Mouse (Mus musculus) hindbrain, embryonic 12.5 days (tissue): ENCODE results near the gene Stra8. TPM values are rescaled to one million over a fixed set of nuclear protein-coding genes. Genes with fewer than 3 reads are reported as not detected.

Source experiments
- ATAC-seq: fragments of 200-750 bp; cut with Nextera tagmentation; 2 replicates; pipeline ENCODE4 v1.8.0; 2017; ENCODE audit warnings: moderate TSS enrichment; ENCODE audit not compliant: low FRiP score
- H3K27ac ChIP-seq: fragments of 300-500 bp; sonication (generic); 2 replicates; pipeline ENCODE4 v1.5.1; 2016; ENCODE audit warnings: mild to moderate bottlenecking
- H3K27me3 ChIP-seq: fragments of 300-500 bp; sonication (generic); 2 replicates; pipeline ENCODE4 v1.6.1; 2016; ENCODE audit warnings: mild to moderate bottlenecking
- H3K36me3 ChIP-seq: fragments of 300-500 bp; sonication (generic); 2 replicates; pipeline ENCODE4 v1.6.1; 2016; ENCODE audit warnings: mild to moderate bottlenecking
- H3K4me1 ChIP-seq: fragments of 300-500 bp; sonication (generic); 2 replicates; pipeline ENCODE4 v1.6.1; 2016
- H3K4me2 ChIP-seq: fragments of 300-500 bp; sonication (generic); replicated peaks from 2 replicates; pipeline ENCODE4 v1.6.1; 2016; ENCODE audit warnings: mild to moderate bottlenecking
- H3K4me3 ChIP-seq: fragments of 300-500 bp; sonication (generic); 2 replicates; pipeline ENCODE4 v1.5.1; 2016; ENCODE audit warnings: mild to moderate bottlenecking
- H3K9ac ChIP-seq: fragments of 300-500 bp; sonication (generic); 2 replicates; pipeline ENCODE4 v1.6.1; 2016; ENCODE audit warnings: mild to moderate bottlenecking, moderate library complexity
- H3K9me3 ChIP-seq: fragments of 300-500 bp; sonication (generic); replicated peaks from 2 replicates; pipeline ENCODE4 v1.6.1; 2016; ENCODE audit warnings: mild to moderate bottlenecking
- WGBS: fragments of 180-500 bp; shearing (Covaris S2); methylation state at CpG from one replicate; pipeline ENCODE4 v1.1.7; 2016; 5-methylcytosine and 5-hydroxymethylcytosine counted together
- polyA plus RNA-seq: library from polyadenylated mRNA; unstranded; fragments of >200 nt; fragmentation: Nextera tagmentation; extraction: Ambion mirVana; gene quantifications from 2 replicates; pipeline ENCODE4 v1.2.1, GENCODE M21; 2016

Gene Stra8
- polyA plus RNA-seq, 1 experiment from 2014 or later = not detected

GRCm38 (mm10) chr6:34906125-34906524, 13.8 kb upstream of the Stra8 start:
- ATAC-seq = no peak
- H3K27me3 ChIP-seq = no peaks in the 10 kb centered on the region
- H3K4me1 ChIP-seq = peaks cover 14% of the 10 kb centered on the region
- H3K9me3 ChIP-seq = no peaks in the 10 kb centered on the region
- H3K4me3 ChIP-seq = no peak overlapping the region
- H3K9ac ChIP-seq = no peak overlapping the region
- WGBS = 80% methylated on average over 2 of the region's 2 CpGs
- H3K36me3 ChIP-seq = peaks cover 50% of the 10 kb centered on the region
- no peak overlapping the region for H3K27ac ChIP-seq
- no peak overlapping the region for H3K4me2 ChIP-seq

- ATAC-seq = no peak
- WGBS = 93% methylated on average over 4 of the region's 4 CpGs
- Histone ChIP-seq H3K4me1 (peaks cover 14% of the 10 kb centered on the region), H3K4me2 (no peak overlapping the region), H3K4me3 (no peak overlapping the region), H3K27ac (no peak overlapping the region), H3K36me3 (peaks cover 47% of the 10 kb centered on the region), H3K9me3 (no peaks in the 10 kb centered on the region), H3K27me3 (no peaks in the 10 kb centered on the region), H3K9ac (no peak overlapping the region)
Observed at GRCm38 (mm10) chr6:34906661-34907060, 13.3 kb upstream of the Stra8 start.

GRCm38 (mm10) chr6:34907121-34907614, 12.8 kb upstream of the Stra8 start:
- peaks cover 46% of the 10 kb centered on the region for H3K36me3 ChIP-seq
- no peak overlapping the region for H3K9ac ChIP-seq
- ATAC-seq = no peak
- no peak overlapping the region for H3K4me3 ChIP-seq
- WGBS = 44% methylated on average over 2 of the region's 2 CpGs
- H3K4me1 ChIP-seq = peaks cover 10% of the 10 kb centered on the region
- no peak overlapping the region for H3K4me2 ChIP-seq
- H3K27me3 ChIP-seq = no peaks in the 10 kb centered on the region
- H3K27ac ChIP-seq = no peak overlapping the region
- no peaks in the 10 kb centered on the region for H3K9me3 ChIP-seq

GRCm38 (mm10) chr6:34907696-34908260, 12.2 kb upstream of the Stra8 start:
- Histone ChIP-seq H3K9me3 (no peaks in the 10 kb centered on the region), H3K4me1 (peaks cover 9% of the 10 kb centered on the region), H3K4me3 (no peak overlapping the region), H3K27me3 (no peaks in the 10 kb centered on the region), H3K9ac (no peak overlapping the region), H3K4me2 (no peak overlapping the region), H3K27ac (no peak overlapping the region), H3K36me3 (peaks cover 40% of the 10 kb centered on the region)
- 89% methylated on average over 18 of the region's 18 CpGs for WGBS
- no peak for ATAC-seq

- peak overlapping the region; percentile 73 for H3K9ac ChIP-seq
- H3K36me3 ChIP-seq = peaks cover 22% of the 10 kb centered on the region
- H3K4me2 ChIP-seq = peak overlapping the region; percentile 72
- H3K27ac ChIP-seq = peak overlapping the region; percentile 80; the same call in 1 of the 2 replicates
- peaks cover 9% of the 10 kb centered on the region for H3K4me1 ChIP-seq
- peak overlapping the region; percentile 68 for H3K4me3 ChIP-seq
- H3K27me3 ChIP-seq = no peaks in the 10 kb centered on the region
- WGBS = 50% methylated on average over 8 of the region's 8 CpGs
- H3K9me3 ChIP-seq = no peaks in the 10 kb centered on the region
- ATAC-seq = no peak
Observed at GRCm38 (mm10) chr6:34909631-34910345, 10.2 kb upstream of the Stra8 start.

GRCm38 (mm10) chr6:34910371-34911219, 9.4 kb upstream of the Stra8 start, which contains the start of gene Wdr91:
TSS of gene Wdr91 (minus strand) at chr6:34910876.
- Histone ChIP-seq H3K27ac (peak within 1 kb of the TSS; percentile 80), H3K27me3 (no peaks in the 10 kb centered on the region), H3K4me3 (peak within 1 kb of the TSS; percentile 68), H3K4me2 (peak within 1 kb of the TSS; percentile 72), H3K4me1 (peaks cover 9% of the 10 kb centered on the region), H3K9ac (peak within 1 kb of the TSS; percentile 73), H3K9me3 (no peaks in the 10 kb centered on the region), H3K36me3 (peaks cover 17% of the 10 kb centered on the region)
- peak; percentile 94 for ATAC-seq
- under 1% methylated on average over 63 of the region's 64 CpGs for WGBS

GRCm38 (mm10) chr6:34913341-34914040, 6.5 kb upstream of the Stra8 start:
- ATAC-seq = no peak
- Histone ChIP-seq H3K27ac (no peak overlapping the region), H3K4me1 (peaks cover 9% of the 10 kb centered on the region), H3K9ac (no peak overlapping the region), H3K27me3 (no peaks in the 10 kb centered on the region), H3K4me3 (no peak overlapping the region), H3K4me2 (no peak overlapping the region), H3K9me3 (no peaks in the 10 kb centered on the region), H3K36me3 (no peaks in the 10 kb centered on the region)
- 85% methylated on average over 13 of the region's 13 CpGs for WGBS

- Histone ChIP-seq H3K9me3 (no peaks in the 10 kb centered on the region), H3K27ac (no peak overlapping the region), H3K4me3 (no peak overlapping the region), H3K27me3 (no peaks in the 10 kb centered on the region), H3K9ac (no peak overlapping the region), H3K4me1 (peaks cover 7% of the 10 kb centered on the region), H3K36me3 (no peaks in the 10 kb centered on the region), H3K4me2 (no peak overlapping the region)
- ATAC-seq = no peak
- 88% methylated on average over 3 of the region's 3 CpGs for WGBS
Observed at GRCm38 (mm10) chr6:34914462-34914861, 5.5 kb upstream of the Stra8 start.

GRCm38 (mm10) chr6:34919146-34919545, 817 bp upstream of the Stra8 start:
- WGBS = 79% methylated on average over 7 of the region's 7 CpGs
- ATAC-seq = no peak
- no peaks in the 10 kb centered on the region for H3K27me3 ChIP-seq

GRCm38 (mm10) chr6:34920631-34921030, 668 bp downstream of the Stra8 start:
- no peaks in the 10 kb centered on the region for H3K4me1 ChIP-seq
- H3K9ac ChIP-seq = no peak overlapping the region
- ATAC-seq = no peak
- no peaks in the 10 kb centered on the region for H3K9me3 ChIP-seq
- 93% methylated on average over 12 of the region's 12 CpGs for WGBS
- H3K4me2 ChIP-seq = no peak overlapping the region
- no peaks in the 10 kb centered on the region for H3K27me3 ChIP-seq
- H3K4me3 ChIP-seq = no peak overlapping the region
- no peak overlapping the region for H3K27ac ChIP-seq
- no peaks in the 10 kb centered on the region for H3K36me3 ChIP-seq

More at GRCm38 (mm10) chr6:34919146-34919545, 817 bp upstream of the Stra8 start:
- no peak overlapping the region for H3K27ac ChIP-seq
- no peaks in the 10 kb centered on the region for H3K9me3 ChIP-seq
- no peaks in the 10 kb centered on the region for H3K36me3 ChIP-seq
- no peak overlapping the region for H3K4me2 ChIP-seq
- H3K4me3 ChIP-seq = no peak overlapping the region
- no peaks in the 10 kb centered on the region for H3K4me1 ChIP-seq
- H3K9ac ChIP-seq = no peak overlapping the region

- no peak overlapping the region for H3K9ac ChIP-seq
- no peak overlapping the region for H3K4me3 ChIP-seq
- 60% methylated on average over 14 of the region's 14 CpGs for WGBS
- H3K36me3 ChIP-seq = no peaks in the 10 kb centered on the region
- H3K4me2 ChIP-seq = no peak overlapping the region
- H3K4me1 ChIP-seq = no peaks in the 10 kb centered on the region
- no peaks in the 10 kb centered on the region for H3K9me3 ChIP-seq
- H3K27ac ChIP-seq = no peak overlapping the region
- H3K27me3 ChIP-seq = no peaks in the 10 kb centered on the region
- no peak for ATAC-seq
Observed at GRCm38 (mm10) chr6:34921941-34922340, 2.0 kb downstream of the Stra8 start.

GRCm38 (mm10) chr6:34927156-34927555, 7.2 kb downstream of the Stra8 start:
- Histone ChIP-seq H3K27me3 (no peaks in the 10 kb centered on the region), H3K9me3 (no peaks in the 10 kb centered on the region), H3K9ac (no peak overlapping the region), H3K4me1 (no peaks in the 10 kb centered on the region), H3K4me3 (no peak overlapping the region), H3K4me2 (no peak overlapping the region), H3K27ac (no peak overlapping the region), H3K36me3 (no peaks in the 10 kb centered on the region)
- 40% methylated on average over 4 of the region's 4 CpGs for WGBS
- no peak for ATAC-seq
